Mouse (Mus musculus): ENCODE measurements around the gene Natd1. TPM values are rescaled to one million over a fixed set of nuclear protein-coding genes. Genes with fewer than 3 reads are reported as not detected.

Natd1 gene
- polyA plus RNA-seq, 1 experiment from 2014 or later, result 39.2 TPM

GRCm38 (mm10) chr11:60856587-60856986 lies 58.0 kb downstream of the Natd1 start:
- Histone ChIP-seq H3K4me1 (no peaks in the 10 kb centered on the region), H3K4me2 (no peak overlapping the region), H3K36me3 (replicated peaks) (peaks cover 15% of the 10 kb centered on the region), H3K4me3 (no peak overlapping the region), H3K27ac (no peak overlapping the region), H3K27me3 (replicated peaks) (no peaks in the 10 kb centered on the region), H3K9me3 (no peaks in the 10 kb centered on the region), H3K9ac (no peak overlapping the region)
- 85% methylated on average over 3 of the region's 3 CpGs for WGBS
- no peak for ATAC-seq (replicated peaks)

Other genes starting within 250 kb of the Natd1 start
- 53.0 and 57.9 TPM in 2 replicates for gene Llgl1, start 215.0 kb downstream of the Natd1 start, polyA plus RNA-seq (2015; fragmentation: Nextera tagmentation; extraction: Ambion mirVana)
- 81.5 and 83.4 TPM in 2 replicates for gene Flii, start 187.5 kb downstream of the Natd1 start, polyA plus RNA-seq (2015; fragmentation: Nextera tagmentation; extraction: Ambion mirVana)
- 23.8 and 25.4 TPM in 2 replicates for gene Mief2, start 186.4 kb downstream of the Natd1 start, polyA plus RNA-seq (2015; fragmentation: Nextera tagmentation; extraction: Ambion mirVana)
- 8.2 and 9.4 TPM in 2 replicates for gene Top3a, start 137.4 kb downstream of the Natd1 start, polyA plus RNA-seq (2015; fragmentation: Nextera tagmentation; extraction: Ambion mirVana)
- 6.9 and 7.1 TPM in 2 replicates for gene Smcr8, start 137.2 kb downstream of the Natd1 start, polyA plus RNA-seq (2015; fragmentation: Nextera tagmentation; extraction: Ambion mirVana)
- 7.0 and 8.6 TPM in 2 replicates for gene Shmt1, start 103.0 kb downstream of the Natd1 start, polyA plus RNA-seq (2015; fragmentation: Nextera tagmentation; extraction: Ambion mirVana)
- 32.2 and 32.7 TPM in 2 replicates for gene Dhrs7b, start 84.1 kb downstream of the Natd1 start, polyA plus RNA-seq (2015; fragmentation: Nextera tagmentation; extraction: Ambion mirVana)
- 58.4 and 61.0 TPM in 2 replicates for gene Tmem11, start 35.5 kb downstream of the Natd1 start, polyA plus RNA-seq (2015; fragmentation: Nextera tagmentation; extraction: Ambion mirVana)
- gene Map2k3, start 17.3 kb upstream of the Natd1 start, polyA plus RNA-seq (2015; fragmentation: Nextera tagmentation; extraction: Ambion mirVana), result 32.0 and 34.0 TPM in 2 replicates
- gene Kcnj12, start 107.8 kb upstream of the Natd1 start, polyA plus RNA-seq (2015; fragmentation: Nextera tagmentation; extraction: Ambion mirVana), result 4.6 and 4.7 TPM in 2 replicates
- 0.57 and 1.1 TPM in 2 replicates for gene Tnfrsf13b, start 212.0 kb upstream of the Natd1 start, polyA plus RNA-seq (2015; fragmentation: Nextera tagmentation; extraction: Ambion mirVana)